Mouse (Mus musculus) cortical plate, adult 2 months (tissue): ENCODE results near the gene Acsbg1.

Experiments used
- CTCF ChIP-seq: fragments of 200-500 bp; IDR thresholded peaks from 2 replicates; pipeline ENCODE4 v1.5.1; 2011; ENCODE audit warnings: mild to moderate bottlenecking, control low read depth, low read length; ENCODE audit not compliant: insufficient read depth; ENCODE audit errors: extremely low read depth
- POLR2A ChIP-seq: fragments of 200-500 bp; IDR thresholded peaks from 2 replicates; pipeline ENCODE4 v1.6.1; 2011; ENCODE audit warnings: mild to moderate bottlenecking, low read length, control low read depth; ENCODE audit not compliant: insufficient read depth; ENCODE audit errors: extremely low read depth

DNA sequence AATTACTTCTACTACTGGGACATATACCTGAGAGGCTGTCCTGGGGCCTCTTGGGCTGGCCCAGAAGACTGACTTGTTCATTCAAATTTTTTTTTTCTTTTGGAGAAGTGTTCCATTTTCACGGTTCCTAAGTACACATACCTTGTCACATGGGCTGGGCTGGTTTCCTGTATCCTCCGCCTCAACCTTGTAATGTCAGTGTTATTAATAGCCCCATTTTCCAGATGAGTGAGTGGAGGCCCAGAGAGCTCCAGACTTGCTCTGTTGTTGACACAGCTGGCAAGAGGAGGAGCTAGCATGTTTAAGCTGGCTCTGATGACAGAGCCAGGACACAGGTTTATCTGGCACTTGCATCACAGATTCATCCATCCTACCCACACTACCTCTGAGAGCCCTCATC, 14.2 kb downstream of the Acsbg1 start:
- TF ChIP-seq CTCF (no peak), POLR2A (no peak)
